Mouse (Mus musculus) intestine, embryonic 14.5 days (tissue): ENCODE data around the gene Gm29735. TPM values are rescaled to one million over a fixed set of nuclear protein-coding genes. Genes with fewer than 3 reads are reported as not detected.
"Not testable (repeated sequence)": the region's sequence is repeated elsewhere in the genome, so short reads cannot be mapped to it uniquely, and the experiment has no call there.

ENCODE experiments used
- ATAC-seq: fragments of 200-750 bp; cut with Nextera tagmentation; replicated peaks from 2 replicates; pipeline ENCODE4 v1.8.0; 2017; ENCODE audit warnings: low read depth, moderate number of reproducible peaks, moderate TSS enrichment, moderate library complexity; ENCODE audit not compliant: low FRiP score, low TSS enrichment
- DNase-seq: peaks from one replicate; pipeline ENCODE4 v3.0.0-alpha.2; 2018; ENCODE audit warnings: low spot score
- H3K27ac ChIP-seq: fragments of 300-500 bp; sonication (generic); 2 replicates; pipeline ENCODE4 v1.5.1; 2014; ENCODE audit warnings: low read depth, mild to moderate bottlenecking, control low read depth
- H3K27me3 ChIP-seq: fragments of 300-500 bp; sonication (generic); replicated peaks from 2 replicates; pipeline ENCODE4 v1.6.1; 2014; ENCODE audit warnings: low read length, control low read depth; ENCODE audit not compliant: control insufficient read depth, insufficient read depth
- H3K36me3 ChIP-seq: fragments of 300-500 bp; sonication (generic); 2 replicates; pipeline ENCODE4 v1.6.1; 2014; ENCODE audit warnings: low read length, control low read depth; ENCODE audit not compliant: control insufficient read depth, insufficient read depth
- H3K4me1 ChIP-seq: fragments of 300-500 bp; sonication (generic); replicated peaks from 2 replicates; pipeline ENCODE4 v1.6.1; 2014; ENCODE audit warnings: low read length, control low read depth, mixed read lengths; ENCODE audit not compliant: control insufficient read depth, insufficient read depth
- H3K4me2 ChIP-seq: fragments of 300-500 bp; sonication (generic); 2 replicates; pipeline ENCODE4 v1.6.1; 2014; ENCODE audit warnings: low read length
- H3K4me3 ChIP-seq: fragments of 300-500 bp; sonication (generic); 2 replicates; pipeline ENCODE4 v1.5.1; 2014; ENCODE audit warnings: low read depth, low read length, control low read depth, mixed read lengths
- H3K9ac ChIP-seq: fragments of 300-500 bp; sonication (generic); 2 replicates; pipeline ENCODE4 v1.6.1; 2014; ENCODE audit warnings: mild to moderate bottlenecking, low read length
- H3K9me3 ChIP-seq: fragments of 300-500 bp; sonication (generic); 2 replicates; pipeline ENCODE4 v1.6.1; 2016; ENCODE audit warnings: low read length, control low read depth; ENCODE audit not compliant: control insufficient read depth
- WGBS: fragments of 180-500 bp; shearing (Covaris S2); extraction: QIAGEN DNeasy Blood & Tissue Kit; methylation state at CpG from one replicate; pipeline ENCODE4 v1.1.7; 2014; 5-methylcytosine and 5-hydroxymethylcytosine counted together
- polyA plus RNA-seq: library from polyadenylated mRNA; unstranded; fragments of >200 nt; fragmentation: Nextera tagmentation; extraction: Ambion mirVana; gene quantifications from 2 replicates; pipeline ENCODE4 v1.2.1, GENCODE M21; 2014

Gm29735 gene
- polyA plus RNA-seq, 1 experiment from 2014 or later, result not detected

DNA sequence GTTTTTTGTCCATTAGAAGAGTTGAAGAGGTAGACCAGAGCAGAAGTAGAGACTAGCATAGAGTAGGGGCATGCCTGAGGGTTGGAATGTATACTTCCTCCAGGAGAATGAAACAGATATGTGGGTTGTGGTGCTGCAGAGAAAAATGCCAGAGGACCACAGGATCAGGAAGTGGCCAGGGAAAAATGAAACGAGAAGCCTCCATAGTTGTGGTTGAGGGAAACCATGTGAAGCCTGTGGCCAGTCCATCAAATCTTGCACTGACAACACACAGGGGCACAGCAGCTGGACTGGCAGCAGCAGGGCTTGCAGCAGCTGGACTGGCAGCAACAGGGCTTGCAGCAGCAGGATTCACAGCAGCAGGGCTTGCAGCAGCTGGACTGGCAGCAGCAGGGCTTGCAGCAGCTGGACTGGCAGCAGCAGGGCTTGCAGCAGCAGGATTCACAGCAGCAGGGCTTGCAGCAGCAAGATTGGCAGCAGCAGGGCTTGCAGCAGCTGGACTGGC, 13.4 kb downstream of the Gm29735 start:
- not testable (repeated sequence) for H3K9me3 ChIP-seq, H3K4me1 ChIP-seq, H3K4me2 ChIP-seq, H3K27me3 ChIP-seq, ATAC-seq, H3K9ac ChIP-seq, H3K4me3 ChIP-seq, H3K36me3 ChIP-seq, H3K27ac ChIP-seq, DNase-seq
- WGBS, result 40% methylated on average over 1 of the region's 1 CpGs

DNA sequence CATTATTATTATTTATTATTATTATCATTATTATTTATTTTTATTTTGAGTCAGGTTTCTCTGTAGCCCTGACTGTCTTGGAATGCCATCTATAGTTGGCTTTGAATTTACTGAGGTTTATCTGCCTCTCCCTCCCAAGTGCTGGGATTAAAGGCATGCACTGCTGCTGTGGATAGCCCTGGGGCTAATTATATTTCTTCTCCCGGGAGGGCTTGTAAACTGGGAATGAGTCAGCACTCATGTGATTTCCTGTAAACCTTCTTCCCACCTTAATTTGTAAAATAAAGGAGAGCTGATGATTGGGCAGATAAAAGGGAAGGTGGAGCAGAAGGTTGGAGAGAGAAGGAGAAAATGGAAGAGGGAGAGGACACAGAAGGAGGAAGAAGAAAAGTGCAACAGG, 16.2 kb downstream of the Gm29735 start:
- Histone ChIP-seq H3K9ac (no peak overlapping the region), H3K27me3 (no peaks in the 10 kb centered on the region), H3K4me1 (no peaks in the 10 kb centered on the region), H3K27ac (no peak overlapping the region), H3K36me3 (no peaks in the 10 kb centered on the region), H3K4me3 (no peak overlapping the region), H3K4me2 (no peak overlapping the region), H3K9me3 (no peaks in the 10 kb centered on the region)
- DNase-seq (no peak), ATAC-seq (no peak)
- WGBS, result 17% methylated on average over 1 of the region's 1 CpGs

- not testable (repeated sequence) for H3K9me3 ChIP-seq
Observed at GRCm38 (mm10) chr7:142135934-142136333, 21.0 kb downstream of the Gm29735 start, which contains the start of gene Gm39115. Gene Gm39115 (minus strand): TSS chr7:142136034.

DNA sequence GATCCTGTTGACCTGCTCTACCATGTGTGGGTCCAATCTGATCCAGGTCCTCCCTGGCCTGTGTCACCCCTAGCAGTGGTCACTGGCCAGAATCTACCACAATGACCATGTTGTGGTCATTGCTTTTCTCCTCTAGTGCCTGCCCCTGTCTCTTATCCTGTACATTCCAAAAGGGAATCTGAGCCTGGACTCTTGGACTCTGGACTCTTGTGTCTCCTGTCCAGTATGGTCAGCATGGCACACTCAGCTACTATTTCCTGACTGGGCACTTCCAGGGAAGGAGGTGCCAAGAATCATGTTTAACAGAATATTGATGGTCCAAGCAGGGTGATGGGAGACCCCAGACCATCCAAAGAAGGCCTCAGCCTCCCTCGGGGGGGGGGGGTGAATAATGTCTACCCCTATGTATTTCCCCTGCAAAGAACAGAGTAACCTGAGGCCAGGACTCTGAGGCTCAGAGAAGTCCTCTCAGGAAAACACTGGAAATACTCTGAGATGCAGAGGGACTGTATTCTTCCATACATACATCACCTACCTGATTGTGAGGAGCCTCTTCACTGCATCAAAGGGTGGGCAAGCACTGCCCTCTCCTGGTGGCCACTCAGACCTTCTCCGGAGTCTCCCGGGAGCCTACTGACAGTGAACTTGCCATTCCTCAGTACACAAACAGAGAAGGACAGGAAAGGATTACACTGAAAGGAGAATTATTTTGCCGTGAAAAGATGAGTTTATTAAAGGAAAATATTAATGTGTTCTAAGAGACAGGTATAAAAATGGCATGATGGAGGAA, 22.5 kb downstream of the Gm29735 start:
- ATAC-seq, result no peak

More at GRCm38 (mm10) chr7:142135934-142136333, 21.0 kb downstream of the Gm29735 start, which contains the start of gene Gm39115:
- not testable (repeated sequence) for DNase-seq, H3K9ac ChIP-seq, ATAC-seq, H3K36me3 ChIP-seq, H3K4me3 ChIP-seq, H3K27me3 ChIP-seq, H3K4me1 ChIP-seq, H3K27ac ChIP-seq, H3K4me2 ChIP-seq
- WGBS, result 53% methylated on average over 2 of the region's 2 CpGs

GRCm38 (mm10) chr7:142128843-142129242, 28.1 kb downstream of the Gm29735 start:
- 69% methylated on average over 4 of the region's 4 CpGs for WGBS
- no peak overlapping the region for H3K4me2 ChIP-seq
- H3K4me1 ChIP-seq, result no peaks in the 10 kb centered on the region
- ATAC-seq, result no peak
- no peaks in the 10 kb centered on the region for H3K36me3 ChIP-seq
- no peaks in the 10 kb centered on the region for H3K9me3 ChIP-seq
- DNase-seq, result no peak
- no peak overlapping the region for H3K27ac ChIP-seq
- no peaks in the 10 kb centered on the region for H3K27me3 ChIP-seq
- no peak overlapping the region for H3K9ac ChIP-seq
- no peak overlapping the region for H3K4me3 ChIP-seq

More for the DNA sequence above, 22.5 kb downstream of the Gm29735 start:
- DNase-seq, result no peak
- Histone ChIP-seq H3K4me1 (no peaks in the 10 kb centered on the region), H3K27me3 (no peaks in the 10 kb centered on the region), H3K27ac (no peak overlapping the region), H3K4me3 (no peak overlapping the region), H3K36me3 (no peaks in the 10 kb centered on the region), H3K9me3 (no peaks in the 10 kb centered on the region), H3K4me2 (no peak overlapping the region), H3K9ac (no peak overlapping the region)
- WGBS, result 52% methylated on average over 4 of the region's 4 CpGs

DNA sequence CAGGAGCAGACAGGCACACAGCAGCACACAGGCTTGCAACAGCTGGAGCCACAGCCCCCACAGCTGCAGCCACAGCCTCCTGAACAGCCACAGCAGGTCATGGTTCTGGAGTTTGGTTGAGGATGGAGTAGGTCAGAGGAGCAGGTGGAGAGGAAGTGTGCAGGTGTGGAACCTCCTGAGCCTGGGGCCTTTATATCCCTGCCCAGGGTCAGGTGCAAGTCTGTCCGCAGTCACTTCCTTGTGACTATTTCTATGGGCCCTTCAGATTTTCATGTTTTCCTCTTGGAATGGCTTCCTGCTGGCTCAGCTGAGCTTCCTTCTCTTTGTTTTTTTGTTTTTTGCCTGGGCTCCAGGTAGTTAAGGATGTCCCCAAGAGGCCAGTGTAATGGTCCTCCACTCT, 36.3 kb downstream of the Gm29735 start, which contains the start of gene Gm45618:
Gene Gm45618 (minus strand): TSS at position 101 of the 400 bp plus-strand sequence.
- H3K4me2 ChIP-seq, DNase-seq, H3K27ac ChIP-seq, H3K27me3 ChIP-seq, H3K9me3 ChIP-seq, ATAC-seq, H3K9ac ChIP-seq, H3K36me3 ChIP-seq, H3K4me1 ChIP-seq, H3K4me3 ChIP-seq: not testable (repeated sequence)
- WGBS, result 88% methylated on average over 1 of the region's 1 CpGs

DNA sequence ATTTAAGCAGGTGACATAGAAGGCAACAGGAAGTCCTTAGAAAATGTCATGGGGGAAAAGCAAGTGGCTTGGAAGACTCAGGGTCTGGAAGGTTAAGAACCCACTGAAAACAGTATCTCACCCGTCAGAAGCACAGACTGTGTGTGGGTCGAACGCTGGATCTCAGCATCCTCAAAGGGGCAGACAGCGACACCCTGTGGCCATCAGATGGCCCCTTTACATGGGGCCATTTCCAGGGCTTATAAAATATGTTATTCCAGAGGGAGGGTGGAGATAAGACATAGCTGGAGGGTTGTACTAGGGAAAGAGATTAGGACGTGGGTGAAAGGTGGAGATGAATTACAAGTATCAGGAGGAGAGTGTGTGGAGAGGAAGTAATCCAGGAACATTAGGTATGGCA, 37.3 kb downstream of the Gm29735 start:
- no peaks in the 10 kb centered on the region for H3K9me3 ChIP-seq
- WGBS, result 18% methylated on average over 5 of the region's 5 CpGs
- H3K4me3 ChIP-seq, result no peak overlapping the region
- DNase-seq, result no peak
- no peaks in the 10 kb centered on the region for H3K4me1 ChIP-seq
- H3K9ac ChIP-seq, result no peak overlapping the region
- H3K27me3 ChIP-seq, result no peaks in the 10 kb centered on the region
- no peaks in the 10 kb centered on the region for H3K36me3 ChIP-seq
- no peak overlapping the region for H3K4me2 ChIP-seq
- no peak for ATAC-seq
- H3K27ac ChIP-seq, result no peak overlapping the region
